9 mouse cellular contexts compared by ENCODE assay signal in the genomic region with DNA sequence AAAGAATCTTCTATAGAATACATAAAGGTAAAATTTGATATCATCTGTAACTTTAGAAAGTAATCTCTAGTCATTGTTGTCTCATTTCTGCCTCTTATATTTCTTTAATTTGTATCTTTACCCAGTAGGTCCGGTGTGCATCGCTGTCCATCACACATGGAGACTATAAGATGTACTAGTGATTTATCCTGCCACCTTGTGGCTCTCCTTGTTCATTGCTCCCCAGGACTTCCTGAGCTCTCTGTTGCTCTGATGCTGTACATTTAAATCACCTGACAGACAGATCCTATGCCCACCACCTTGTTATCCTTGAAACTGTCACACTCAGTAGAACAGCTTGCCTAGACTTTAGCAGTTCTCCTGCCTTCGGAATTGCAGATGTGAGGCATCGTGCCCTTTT. TPM values are rescaled to one million over a fixed set of nuclear protein-coding genes. Genes with fewer than 3 reads are reported as not detected.
DNase-seq lines count a peak whose midpoint lies in the region; ATAC-seq and TF ChIP-seq lines count a peak whose summit lies in the region.
"Had no signal": no experiment of that assay in that cellular context is flagged by ENCODE, and none has a peak within 500 bp of the region (broad histone marks: within the 10 kb centered on the region; RNA-seq: fewer than 3 reads in every experiment).

No protein-coding gene starts in this region.

- H3K36me3 ChIP-seq in hindbrain, embryonic 14.5 days (replicated peaks; ENCODE audit: control insufficient read depth, insufficient read depth): 0 out of 2 replicates have a peak, but pooled peaks cover 4% of the 10 kb centered on the region
- H3K36me3 ChIP-seq in hindbrain, embryonic 12.5 days: peaks cover 37% of the 10 kb centered on the region
- H3K36me3 ChIP-seq in lung, embryonic 14.5 days (ENCODE audit: insufficient read depth): peaks cover 81% of the 10 kb centered on the region

- H3K27ac ChIP-seq in hindbrain, embryonic 14.5 days: no peak overlapping the region
- no peak overlapping the region for H3K27ac ChIP-seq in hindbrain, embryonic 12.5 days
- H3K27ac ChIP-seq in lung, embryonic 14.5 days (ENCODE audit: low read depth): no peak overlapping the region
- H3K27ac ChIP-seq: embryonic facial prominence, embryonic 13.5 days had no signal

- no peaks in the 10 kb centered on the region for H3K4me1 ChIP-seq in hindbrain, embryonic 14.5 days (replicated peaks; ENCODE audit: control insufficient read depth, insufficient read depth, low read length)
- no peaks in the 10 kb centered on the region for H3K4me1 ChIP-seq in hindbrain, embryonic 12.5 days
- H3K4me1 ChIP-seq in lung, embryonic 14.5 days (ENCODE audit: insufficient read depth): no peaks in the 10 kb centered on the region
- H3K4me1 ChIP-seq: embryonic facial prominence, embryonic 13.5 days had no signal

- H3K9ac ChIP-seq in hindbrain, embryonic 14.5 days: no peak overlapping the region
- no peak overlapping the region for H3K9ac ChIP-seq in hindbrain, embryonic 12.5 days
- no peak overlapping the region for H3K9ac ChIP-seq in lung, embryonic 14.5 days
- H3K9ac ChIP-seq: embryonic facial prominence, embryonic 13.5 days had no signal

- DNase-seq in hindbrain, embryonic 14.5 days (ENCODE audit: low spot score): peak; percentile 65
- DNase-seq in A20 (ENCODE audit: low read depth, low spot score) (peak; percentile 58), ES-CJ7 (ENCODE audit: low read depth, low spot score) (peak; percentile 65)
- peak; percentile 12 for DNase-seq in fibroblast of lung, adult 2 months (ENCODE audit: low read depth)
- peak; percentile 35 for DNase-seq in lung, embryonic 14.5 days
- DNase-seq in thymus, postnatal 4 days: peak; percentile 41
- no peak for DNase-seq in gastrocnemius, postnatal 4 days (ENCODE audit: low spot score in 2 of 2)

- TF ChIP-seq CTCF in lung, embryonic 14.5 days (IDR thresholded peaks at IDR 0.05; ENCODE audit: low read depth): peak; percentile 41

- no peaks in the 10 kb centered on the region for H3K27me3 ChIP-seq in hindbrain, embryonic 14.5 days (ENCODE audit: control insufficient read depth, insufficient read depth, low read length)
- no peaks in the 10 kb centered on the region for H3K27me3 ChIP-seq in hindbrain, embryonic 12.5 days
- no peaks in the 10 kb centered on the region for H3K27me3 ChIP-seq in lung, embryonic 14.5 days (ENCODE audit: insufficient read depth, low read length)
- H3K27me3 ChIP-seq: embryonic facial prominence, embryonic 13.5 days had no signal

- 85% methylated on average over 4 of the region's 4 CpGs for WGBS in hindbrain, embryonic 14.5 days
- 89% methylated on average over 4 of the region's 4 CpGs for WGBS in hindbrain, embryonic 12.5 days
- 89% methylated on average over 4 of the region's 4 CpGs for WGBS in lung, embryonic 14.5 days

- no peak overlapping the region for H3K4me3 ChIP-seq in hindbrain, embryonic 14.5 days (replicated peaks; ENCODE audit: low read length)
- H3K4me3 ChIP-seq in hindbrain, embryonic 12.5 days: no peak overlapping the region
- H3K4me3 ChIP-seq in lung, embryonic 14.5 days (ENCODE audit: low read depth, low read length): no peak overlapping the region
- H3K4me3 ChIP-seq: embryonic facial prominence, embryonic 13.5 days had no signal

- no peak for ATAC-seq in hindbrain, embryonic 14.5 days (ENCODE audit: low FRiP score)
- no peak for ATAC-seq in hindbrain, embryonic 12.5 days (ENCODE audit: low FRiP score)
- no peak for ATAC-seq in lung, embryonic 14.5 days (ENCODE audit: insufficient read depth)

- no peaks in the 10 kb centered on the region for H3K9me3 ChIP-seq in hindbrain, embryonic 14.5 days (ENCODE audit: control insufficient read depth, low read length)
- no peaks in the 10 kb centered on the region for H3K9me3 ChIP-seq in hindbrain, embryonic 12.5 days (replicated peaks)
- no peaks in the 10 kb centered on the region for H3K9me3 ChIP-seq in lung, embryonic 14.5 days (ENCODE audit: low read depth, low read length)
- H3K9me3 ChIP-seq: embryonic facial prominence, embryonic 13.5 days had no signal

- no peak overlapping the region for H3K4me2 ChIP-seq in hindbrain, embryonic 14.5 days (replicated peaks)
- no peak overlapping the region for H3K4me2 ChIP-seq in hindbrain, embryonic 12.5 days (replicated peaks)
- no peak overlapping the region for H3K4me2 ChIP-seq in lung, embryonic 14.5 days
- H3K4me2 ChIP-seq: embryonic facial prominence, embryonic 13.5 days had no signal

RNA-seq across cellular contexts. Expression of a gene that starts 16.3 kb away (rescaled TPM):
- polyA plus RNA-seq in hindbrain, embryonic 14.5 days (2014; fragmentation: Nextera tagmentation; extraction: Ambion mirVana): 4.1 and 5.1 TPM in 2 replicates
- polyA plus RNA-seq in hindbrain, embryonic 12.5 days (2016; fragmentation: Nextera tagmentation; extraction: Ambion mirVana): 7.2 and 9.2 TPM in 2 replicates
- 27.6 and 28.1 TPM in 2 replicates for polyA plus RNA-seq in lung, embryonic 14.5 days (2014; fragmentation: Nextera tagmentation; extraction: Ambion mirVana)
- 1 to 10 TPM; 4.6 to 5.6 TPM for total RNA-seq in gastrocnemius, postnatal 4 days (2021)

RNA-seq across cellular contexts. Expression of a gene that starts 42.1 kb away (rescaled TPM):
- polyA plus RNA-seq in hindbrain, embryonic 14.5 days (2014; fragmentation: Nextera tagmentation; extraction: Ambion mirVana): 10.5 and 12.5 TPM in 2 replicates
- 50.3 and 54.2 TPM in 2 replicates for polyA plus RNA-seq in hindbrain, embryonic 12.5 days (2016; fragmentation: Nextera tagmentation; extraction: Ambion mirVana)
- 87.4 and 87.5 TPM in 2 replicates for polyA plus RNA-seq in lung, embryonic 14.5 days (2014; fragmentation: Nextera tagmentation; extraction: Ambion mirVana)
- 10 to 100 TPM; 17.9 to 19.5 TPM for total RNA-seq in gastrocnemius, postnatal 4 days (2021)

Comparison
In these comparisons a context has a peak if more than half of its experiments do, and no peak if none do; other contexts are left out.
1. DNase-seq: peak in hindbrain, embryonic 14.5 days (single experiment), A20 (single experiment), ES-CJ7 (single experiment), fibroblast of lung, adult 2 months (single experiment), lung, embryonic 14.5 days (single experiment) and thymus, postnatal 4 days (single experiment); none in gastrocnemius, postnatal 4 days (0 of 2).